Mouse (Mus musculus): Measurements from ENCODE around the gene Rab3il1. TPM values are rescaled to one million over a fixed set of nuclear protein-coding genes. Genes with fewer than 3 reads are reported as not detected.

The Rab3il1 gene
- polyA plus RNA-seq, 1 experiment from 2014 or later, result 23.8 TPM

GRCm38 (mm10) chr19:10033211-10033973 lies 31.9 kb downstream of the Rab3il1 start:
- Histone ChIP-seq H3K27ac (ENCODE audit: low read length) (no peak overlapping the region), H3K9ac (replicated peaks; ENCODE audit: low read depth) (no peak overlapping the region), H3K4me2 (replicated peaks; ENCODE audit: low read depth, low read length) (no peak overlapping the region), H3K4me3 (ENCODE audit: low read depth, low read length) (no peak overlapping the region), H3K9me3 (ENCODE audit: low read length) (no peaks in the 10 kb centered on the region), H3K4me1 (ENCODE audit: insufficient read depth, low read depth, low read length) (0 out of 2 replicates have a peak, but pooled peaks cover 2% of the 10 kb centered on the region), H3K27me3 (replicated peaks; ENCODE audit: insufficient read depth, low read length) (no peaks in the 10 kb centered on the region), H3K36me3 (ENCODE audit: insufficient read depth, low read length) (no peaks in the 10 kb centered on the region)
- WGBS, result 42% methylated on average over 8 of the region's 8 CpGs
- DNase-seq (ENCODE audit: low spot score) (peak; percentile 83), ATAC-seq (peak; percentile 40; the same call in 1 of the 2 replicates)
- TF ChIP-seq EP300 (IDR thresholded peaks at IDR 0.05), result no peak
- TF ChIP-seq CTCF (IDR thresholded peaks at IDR 0.05), result peak; percentile 95

- Histone ChIP-seq H3K36me3 (ENCODE audit: insufficient read depth, low read length) (no peaks in the 10 kb centered on the region), H3K27me3 (replicated peaks; ENCODE audit: insufficient read depth, low read length) (no peaks in the 10 kb centered on the region), H3K4me2 (replicated peaks; ENCODE audit: low read depth, low read length) (no peak overlapping the region), H3K27ac (ENCODE audit: low read length) (no peak overlapping the region), H3K9me3 (ENCODE audit: low read length) (no peaks in the 10 kb centered on the region), H3K9ac (replicated peaks; ENCODE audit: low read depth) (no peak overlapping the region), H3K4me3 (ENCODE audit: low read depth, low read length) (no peak overlapping the region), H3K4me1 (ENCODE audit: insufficient read depth, low read depth, low read length) (peaks cover 4% of the 10 kb centered on the region; the same call in 1 of the 2 replicates)
- ATAC-seq (no peak), DNase-seq (ENCODE audit: low spot score) (no peak)
- TF ChIP-seq CTCF (IDR thresholded peaks at IDR 0.05) (no peak), EP300 (IDR thresholded peaks at IDR 0.05) (no peak)
- 81% methylated on average over 5 of the region's 5 CpGs for WGBS
Observed at GRCm38 (mm10) chr19:10034356-10034755, 32.9 kb downstream of the Rab3il1 start.

- no peak overlapping the region for H3K4me2 ChIP-seq (replicated peaks; ENCODE audit: low read depth, low read length)
- TF ChIP-seq CTCF (IDR thresholded peaks at IDR 0.05) (peak; percentile 96), EP300 (IDR thresholded peaks at IDR 0.05) (no peak)
- no peaks in the 10 kb centered on the region for H3K36me3 ChIP-seq (ENCODE audit: insufficient read depth, low read length)
- peaks cover 8% of the 10 kb centered on the region; the same call in 1 of the 2 replicates for H3K4me1 ChIP-seq (ENCODE audit: insufficient read depth, low read depth, low read length)
- peak; percentile 85 for DNase-seq (ENCODE audit: low spot score)
- no peaks in the 10 kb centered on the region for H3K9me3 ChIP-seq (ENCODE audit: low read length)
- no peak overlapping the region for H3K27ac ChIP-seq (ENCODE audit: low read length)
- no peak overlapping the region for H3K9ac ChIP-seq (replicated peaks; ENCODE audit: low read depth)
- no peaks in the 10 kb centered on the region for H3K27me3 ChIP-seq (replicated peaks; ENCODE audit: insufficient read depth, low read length)
- ATAC-seq, result peak; percentile 51
- 38% methylated on average over 8 of the region's 8 CpGs for WGBS
- no peak overlapping the region for H3K4me3 ChIP-seq (ENCODE audit: low read depth, low read length)
Observed at GRCm38 (mm10) chr19:10034785-10035447, 33.4 kb downstream of the Rab3il1 start.

DNA sequence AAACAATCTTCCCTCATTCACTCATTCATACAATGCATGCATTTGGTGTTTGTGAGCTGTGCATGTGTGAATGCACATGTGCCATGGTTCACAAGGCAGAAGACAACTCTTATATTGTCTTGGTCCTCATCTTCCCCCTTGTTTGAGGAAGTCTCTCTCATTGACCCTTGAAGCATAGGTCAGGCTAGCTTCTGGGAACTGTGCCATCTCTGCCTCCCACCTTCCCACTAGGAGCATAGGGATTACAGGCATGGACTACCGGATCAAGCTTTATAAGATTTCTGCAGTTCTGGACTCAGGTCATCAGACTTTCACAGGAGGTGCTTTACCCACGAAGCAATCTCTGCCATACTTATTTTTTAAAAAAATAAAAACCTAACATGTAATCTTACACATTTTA lies 36.1 kb downstream of the Rab3il1 start:
- no peaks in the 10 kb centered on the region for H3K9me3 ChIP-seq (ENCODE audit: low read length)
- no peak overlapping the region for H3K4me2 ChIP-seq (replicated peaks; ENCODE audit: low read depth, low read length)
- H3K27ac ChIP-seq (ENCODE audit: low read length), result no peak overlapping the region
- no peak overlapping the region for H3K4me3 ChIP-seq (ENCODE audit: low read depth, low read length)
- H3K4me1 ChIP-seq (ENCODE audit: insufficient read depth, low read depth, low read length), result peaks cover 16% of the 10 kb centered on the region; the same call in 1 of the 2 replicates
- no peak for ATAC-seq
- DNase-seq (ENCODE audit: low spot score), result no peak
- 43% methylated on average over 2 of the region's 2 CpGs for WGBS
- H3K36me3 ChIP-seq (ENCODE audit: insufficient read depth, low read length), result no peaks in the 10 kb centered on the region
- no peaks in the 10 kb centered on the region for H3K27me3 ChIP-seq (replicated peaks; ENCODE audit: insufficient read depth, low read length)
- H3K9ac ChIP-seq (replicated peaks; ENCODE audit: low read depth), result no peak overlapping the region
- no peak for TF ChIP-seq EP300 (IDR thresholded peaks at IDR 0.05)
- TF ChIP-seq CTCF (IDR thresholded peaks at IDR 0.05), result no peak

DNA sequence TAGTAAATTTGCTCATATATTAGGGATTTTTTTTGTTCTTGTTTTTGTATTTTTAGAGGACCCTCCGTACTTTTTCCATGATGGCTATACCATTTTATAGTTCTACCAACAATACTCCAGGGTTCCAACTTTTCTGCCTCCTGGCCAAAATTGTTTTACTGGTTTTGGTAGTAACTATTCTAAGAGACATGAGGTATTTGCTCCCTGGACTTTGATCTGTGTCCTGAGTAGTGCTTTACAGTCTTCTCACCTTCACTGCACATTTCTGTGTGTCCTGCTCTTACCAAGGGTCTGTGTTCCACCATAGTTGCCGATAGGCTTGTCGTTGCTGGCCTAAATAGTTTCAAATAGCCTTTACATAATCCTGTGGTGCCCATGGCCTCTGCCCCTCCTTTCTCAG lies 36.9 kb downstream of the Rab3il1 start:
- DNase-seq (ENCODE audit: low spot score), result no peak
- H3K36me3 ChIP-seq (ENCODE audit: insufficient read depth, low read length), result no peaks in the 10 kb centered on the region
- no peak overlapping the region for H3K4me2 ChIP-seq (replicated peaks; ENCODE audit: low read depth, low read length)
- TF ChIP-seq CTCF (IDR thresholded peaks at IDR 0.05), result no peak
- TF ChIP-seq EP300 (IDR thresholded peaks at IDR 0.05), result no peak
- no peaks in the 10 kb centered on the region for H3K9me3 ChIP-seq (ENCODE audit: low read length)
- 43% methylated on average over 3 of the region's 3 CpGs for WGBS
- peak overlapping the region; percentile 90 for H3K27ac ChIP-seq (ENCODE audit: low read length)
- H3K9ac ChIP-seq (replicated peaks; ENCODE audit: low read depth), result no peak overlapping the region
- peaks cover 21% of the 10 kb centered on the region; the same call in 1 of the 2 replicates for H3K4me1 ChIP-seq (ENCODE audit: insufficient read depth, low read depth, low read length)
- no peak for ATAC-seq
- H3K27me3 ChIP-seq (replicated peaks; ENCODE audit: insufficient read depth, low read length), result no peaks in the 10 kb centered on the region
- H3K4me3 ChIP-seq (ENCODE audit: low read depth, low read length), result no peak overlapping the region

- peak; percentile 93 for DNase-seq (ENCODE audit: low spot score)
- Histone ChIP-seq H3K27ac (ENCODE audit: low read length) (peak overlapping the region; percentile 90), H3K4me2 (replicated peaks; ENCODE audit: low read depth, low read length) (0 out of 2 replicates have a peak overlapping the region, but pooled peaks have one; percentile 19)
Observed at GRCm38 (mm10) chr19:10038910-10039309, 37.4 kb downstream of the Rab3il1 start.

More at GRCm38 (mm10) chr19:10038910-10039309, 37.4 kb downstream of the Rab3il1 start:
- 9% methylated on average over 3 of the region's 3 CpGs for WGBS
- H3K9me3 ChIP-seq (ENCODE audit: low read length), result no peaks in the 10 kb centered on the region
- H3K36me3 ChIP-seq (ENCODE audit: insufficient read depth, low read length), result no peaks in the 10 kb centered on the region
- no peaks in the 10 kb centered on the region for H3K27me3 ChIP-seq (replicated peaks; ENCODE audit: insufficient read depth, low read length)
- peak; percentile 87 for TF ChIP-seq EP300 (IDR thresholded peaks at IDR 0.05)
- TF ChIP-seq CTCF (IDR thresholded peaks at IDR 0.05), result 0 out of 2 replicates have a peak, but pooled peaks have one; percentile 11
- no peak overlapping the region for H3K4me3 ChIP-seq (ENCODE audit: low read depth, low read length)
- H3K9ac ChIP-seq (replicated peaks; ENCODE audit: low read depth), result no peak overlapping the region
- H3K4me1 ChIP-seq (ENCODE audit: insufficient read depth, low read depth, low read length), result peaks cover 26% of the 10 kb centered on the region; the same call in 1 of the 2 replicates
- ATAC-seq, result peak; percentile 61

Measured in lung, postnatal 0 days (tissue).